Mouse (Mus musculus): ENCODE results near the gene Prr5l. TPM values are rescaled to one million over a fixed set of nuclear protein-coding genes. Genes with fewer than 3 reads are reported as not detected.

The Prr5l gene
- polyA plus RNA-seq, 1 experiment from 2014 or later = 8.2 TPM

DNA sequence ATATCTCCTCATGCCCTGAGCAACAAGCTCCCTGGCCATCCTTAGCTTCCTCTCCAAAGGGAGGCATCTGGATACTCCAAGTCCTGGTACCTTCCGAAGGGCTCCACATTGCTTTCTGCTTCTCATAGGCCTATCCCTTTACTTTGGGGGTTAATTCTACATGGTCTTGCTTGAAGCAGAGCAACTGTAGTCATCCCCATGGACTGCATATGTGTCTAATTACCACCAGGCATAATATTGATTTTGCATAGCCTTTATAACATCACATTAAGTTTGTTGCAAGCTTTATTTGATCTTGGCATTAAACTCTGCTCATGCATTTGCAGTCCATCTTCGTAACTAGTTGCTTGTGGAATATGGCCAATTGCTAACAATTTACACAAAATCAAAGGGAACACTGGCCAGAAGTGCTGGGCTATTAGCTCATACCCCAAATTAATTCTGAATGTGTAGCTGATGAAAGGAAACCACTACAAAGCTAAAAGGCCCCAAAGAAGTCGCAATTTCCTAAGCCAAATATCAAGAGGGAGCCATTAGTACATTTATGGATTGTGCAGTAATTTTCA lies 21.8 kb downstream of the Prr5l start:
- Histone ChIP-seq H3K4me2 (replicated peaks; ENCODE audit: low read depth, low read length) (no peak overlapping the region), H3K9me3 (ENCODE audit: control insufficient read depth, low read depth, low read length) (no peaks in the 10 kb centered on the region), H3K9ac (replicated peaks; ENCODE audit: low read depth, low read length) (no peak overlapping the region), H3K36me3 (ENCODE audit: control insufficient read depth, insufficient read depth, low read length) (no peaks in the 10 kb centered on the region), H3K4me1 (ENCODE audit: control insufficient read depth, insufficient read depth, low read length) (peaks cover 3% of the 10 kb centered on the region; the same call in 1 of the 2 replicates), H3K27me3 (ENCODE audit: control insufficient read depth, insufficient read depth, low read length) (no peaks in the 10 kb centered on the region), H3K27ac (ENCODE audit: low read length) (no peak overlapping the region), H3K4me3 (ENCODE audit: low read depth, low read length) (no peak overlapping the region)
- 86% methylated on average over 3 of the region's 3 CpGs for WGBS
- ATAC-seq (ENCODE audit: insufficient number of reproducible peaks, insufficient read depth, low FRiP score, low read depth) = no peak

DNA sequence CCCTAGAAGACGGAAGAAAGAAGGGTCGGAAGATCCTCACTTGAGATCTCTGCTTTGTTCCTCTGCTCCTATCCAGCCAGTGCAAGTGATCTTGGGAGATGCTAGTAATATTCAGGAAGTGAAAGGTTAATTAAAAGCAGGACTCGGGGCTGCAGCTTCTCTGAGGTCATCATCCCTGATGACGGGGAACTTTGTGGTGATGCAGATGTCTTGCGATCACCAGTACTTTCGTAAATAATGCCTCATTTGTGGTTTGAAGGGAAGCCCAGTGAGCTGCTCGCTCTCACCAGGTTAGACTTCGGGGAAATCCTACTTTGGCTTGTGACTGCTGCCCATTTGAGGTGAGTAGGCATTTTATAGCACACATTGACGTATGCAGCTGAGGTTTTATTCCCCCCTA lies 26.7 kb downstream of the Prr5l start:
- H3K4me2 ChIP-seq (replicated peaks; ENCODE audit: low read depth, low read length) = no peak overlapping the region
- H3K9ac ChIP-seq (replicated peaks; ENCODE audit: low read depth, low read length) = no peak overlapping the region
- H3K4me3 ChIP-seq (ENCODE audit: low read depth, low read length) = no peak overlapping the region
- WGBS = 80% methylated on average over 9 of the region's 9 CpGs
- no peaks in the 10 kb centered on the region for H3K36me3 ChIP-seq (ENCODE audit: control insufficient read depth, insufficient read depth, low read length)
- H3K27me3 ChIP-seq (ENCODE audit: control insufficient read depth, insufficient read depth, low read length) = no peaks in the 10 kb centered on the region
- no peaks in the 10 kb centered on the region for H3K9me3 ChIP-seq (ENCODE audit: control insufficient read depth, low read depth, low read length)
- H3K27ac ChIP-seq (ENCODE audit: low read length) = no peak overlapping the region
- no peaks in the 10 kb centered on the region for H3K4me1 ChIP-seq (ENCODE audit: control insufficient read depth, insufficient read depth, low read length)
- ATAC-seq (ENCODE audit: insufficient number of reproducible peaks, insufficient read depth, low FRiP score, low read depth) = no peak

DNA sequence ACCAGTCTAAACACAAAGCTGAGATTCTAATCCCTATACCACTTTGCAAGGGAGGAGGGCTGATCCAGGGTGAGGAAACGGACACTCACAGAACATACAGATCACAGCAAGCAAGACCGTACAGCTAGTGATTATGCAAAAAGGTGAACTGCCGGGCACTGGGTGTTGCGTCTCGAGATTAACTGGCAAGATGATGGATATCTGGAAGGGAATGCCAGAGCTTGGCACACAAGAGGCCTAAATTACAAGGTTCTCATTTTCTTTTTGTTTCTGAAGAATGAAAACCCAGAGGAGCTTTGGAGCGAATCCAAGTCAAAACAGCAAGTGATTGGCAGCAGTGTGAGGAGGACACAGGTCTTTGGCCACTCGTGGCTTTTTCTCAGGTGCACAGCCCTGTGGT lies 28.0 kb downstream of the Prr5l start:
- Histone ChIP-seq H3K36me3 (ENCODE audit: control insufficient read depth, insufficient read depth, low read length) (no peaks in the 10 kb centered on the region), H3K4me2 (replicated peaks; ENCODE audit: low read depth, low read length) (no peak overlapping the region), H3K9me3 (ENCODE audit: control insufficient read depth, low read depth, low read length) (no peaks in the 10 kb centered on the region), H3K27me3 (ENCODE audit: control insufficient read depth, insufficient read depth, low read length) (no peaks in the 10 kb centered on the region), H3K9ac (replicated peaks; ENCODE audit: low read depth, low read length) (no peak overlapping the region), H3K27ac (ENCODE audit: low read length) (no peak overlapping the region), H3K4me1 (ENCODE audit: control insufficient read depth, insufficient read depth, low read length) (no peaks in the 10 kb centered on the region), H3K4me3 (ENCODE audit: low read depth, low read length) (no peak overlapping the region)
- ATAC-seq (ENCODE audit: insufficient number of reproducible peaks, insufficient read depth, low FRiP score, low read depth) = no peak; the same call in 1 of the 2 replicates
- WGBS = 51% methylated on average over 7 of the region's 7 CpGs

DNA sequence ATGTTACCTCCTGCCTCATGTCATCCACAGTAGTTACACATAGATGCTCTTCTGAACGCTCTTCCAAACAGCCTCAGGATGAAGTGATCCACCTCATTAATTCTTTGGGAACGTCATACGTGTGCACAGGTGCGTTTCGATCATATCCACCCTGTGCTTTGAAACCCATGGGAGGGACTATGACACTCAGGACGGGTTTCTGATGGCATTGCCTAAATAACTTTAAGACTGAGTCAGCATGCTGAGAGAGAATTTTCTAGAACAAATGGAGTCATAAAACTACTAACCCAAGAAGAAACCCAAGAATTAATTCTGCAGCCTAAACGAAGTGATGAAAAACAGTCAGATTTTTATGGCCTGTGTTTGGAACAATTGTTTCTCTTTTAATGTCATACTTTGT lies 40.1 kb downstream of the Prr5l start:
- H3K36me3 ChIP-seq (ENCODE audit: control insufficient read depth, insufficient read depth, low read length) = no peaks in the 10 kb centered on the region
- 84% methylated on average over 7 of the region's 7 CpGs for WGBS
- no peak overlapping the region for H3K4me3 ChIP-seq (ENCODE audit: low read depth, low read length)
- H3K4me1 ChIP-seq (ENCODE audit: control insufficient read depth, insufficient read depth, low read length) = no peaks in the 10 kb centered on the region
- H3K27me3 ChIP-seq (ENCODE audit: control insufficient read depth, insufficient read depth, low read length) = no peaks in the 10 kb centered on the region
- no peak overlapping the region for H3K27ac ChIP-seq (ENCODE audit: low read length)
- no peak overlapping the region for H3K9ac ChIP-seq (replicated peaks; ENCODE audit: low read depth, low read length)
- H3K4me2 ChIP-seq (replicated peaks; ENCODE audit: low read depth, low read length) = no peak overlapping the region
- H3K9me3 ChIP-seq (ENCODE audit: control insufficient read depth, low read depth, low read length) = no peaks in the 10 kb centered on the region
- no peak for ATAC-seq (ENCODE audit: insufficient number of reproducible peaks, insufficient read depth, low FRiP score, low read depth)

DNA sequence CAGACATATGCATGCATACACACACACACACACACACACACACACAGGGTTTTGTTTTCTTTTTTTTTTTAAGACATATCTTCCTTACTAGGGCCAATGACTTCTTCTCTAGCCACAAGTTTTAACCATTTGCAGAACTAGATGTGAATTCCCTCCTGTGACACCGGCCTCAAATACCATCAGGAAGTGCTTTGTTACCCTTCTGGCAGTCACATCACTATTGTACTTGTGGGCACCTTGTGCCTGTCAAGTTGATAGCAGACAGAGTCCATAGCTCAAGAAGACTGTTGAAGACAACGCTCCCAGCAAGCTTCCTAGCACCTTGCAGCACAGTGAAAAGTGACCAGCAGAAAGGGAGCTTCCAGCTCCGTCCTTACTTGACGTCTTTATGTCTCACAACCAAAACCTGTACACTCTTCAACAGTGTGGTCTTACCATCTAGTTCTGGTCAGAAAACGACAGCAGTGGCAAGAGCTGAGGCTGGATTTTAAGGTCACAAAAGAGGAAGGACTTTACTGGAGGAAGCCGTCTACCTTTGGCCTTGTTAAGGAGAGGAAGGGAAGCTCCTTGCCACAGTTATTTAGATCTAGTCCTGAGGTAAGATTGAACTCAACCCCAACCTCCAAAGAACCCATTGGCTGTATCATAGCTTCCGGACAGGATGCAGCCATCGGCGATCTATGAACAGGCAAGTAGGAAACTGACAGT lies 47.9 kb downstream of the Prr5l start:
- 80% methylated on average over 9 of the region's 9 CpGs for WGBS

DNA sequence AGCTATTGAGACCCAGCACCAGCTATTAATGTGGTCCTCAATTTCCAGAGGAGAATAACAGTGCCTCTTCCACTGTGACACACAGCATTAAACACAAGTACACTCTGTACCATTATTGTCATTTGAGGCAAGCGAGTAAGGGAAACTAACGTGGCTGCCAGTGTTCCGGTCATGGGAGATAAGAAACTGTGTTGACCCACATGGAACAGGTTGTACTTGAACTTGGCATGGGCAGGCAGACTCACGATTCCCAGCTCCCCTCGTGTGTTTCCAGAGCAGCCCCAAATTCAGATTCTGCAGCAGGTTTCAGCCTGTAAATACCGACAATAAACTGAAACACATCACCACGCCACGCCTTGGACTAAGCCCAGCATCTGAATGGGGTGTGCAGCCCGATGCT lies 50.5 kb downstream of the Prr5l start:
- H3K4me2 ChIP-seq (replicated peaks; ENCODE audit: low read depth, low read length) = no peak overlapping the region
- no peak for ATAC-seq (ENCODE audit: insufficient number of reproducible peaks, insufficient read depth, low FRiP score, low read depth)
- H3K36me3 ChIP-seq (ENCODE audit: control insufficient read depth, insufficient read depth, low read length) = no peaks in the 10 kb centered on the region
- 74% methylated on average over 9 of the region's 9 CpGs for WGBS
- H3K9me3 ChIP-seq (ENCODE audit: control insufficient read depth, low read depth, low read length) = no peaks in the 10 kb centered on the region
- H3K4me3 ChIP-seq (ENCODE audit: low read depth, low read length) = no peak overlapping the region
- H3K27me3 ChIP-seq (ENCODE audit: control insufficient read depth, insufficient read depth, low read length) = no peaks in the 10 kb centered on the region
- H3K27ac ChIP-seq (ENCODE audit: low read length) = no peak overlapping the region
- no peak overlapping the region for H3K9ac ChIP-seq (replicated peaks; ENCODE audit: low read depth, low read length)
- H3K4me1 ChIP-seq (ENCODE audit: control insufficient read depth, insufficient read depth, low read length) = no peaks in the 10 kb centered on the region

More for the DNA sequence above, 47.9 kb downstream of the Prr5l start:
- Histone ChIP-seq H3K36me3 (ENCODE audit: control insufficient read depth, insufficient read depth, low read length) (no peaks in the 10 kb centered on the region), H3K9me3 (ENCODE audit: control insufficient read depth, low read depth, low read length) (no peaks in the 10 kb centered on the region), H3K9ac (replicated peaks; ENCODE audit: low read depth, low read length) (no peak overlapping the region), H3K27ac (ENCODE audit: low read length) (no peak overlapping the region), H3K27me3 (ENCODE audit: control insufficient read depth, insufficient read depth, low read length) (no peaks in the 10 kb centered on the region), H3K4me3 (ENCODE audit: low read depth, low read length) (no peak overlapping the region), H3K4me1 (ENCODE audit: control insufficient read depth, insufficient read depth, low read length) (no peaks in the 10 kb centered on the region), H3K4me2 (replicated peaks; ENCODE audit: low read depth, low read length) (no peak overlapping the region)
- no peak for ATAC-seq (ENCODE audit: insufficient number of reproducible peaks, insufficient read depth, low FRiP score, low read depth)

DNA sequence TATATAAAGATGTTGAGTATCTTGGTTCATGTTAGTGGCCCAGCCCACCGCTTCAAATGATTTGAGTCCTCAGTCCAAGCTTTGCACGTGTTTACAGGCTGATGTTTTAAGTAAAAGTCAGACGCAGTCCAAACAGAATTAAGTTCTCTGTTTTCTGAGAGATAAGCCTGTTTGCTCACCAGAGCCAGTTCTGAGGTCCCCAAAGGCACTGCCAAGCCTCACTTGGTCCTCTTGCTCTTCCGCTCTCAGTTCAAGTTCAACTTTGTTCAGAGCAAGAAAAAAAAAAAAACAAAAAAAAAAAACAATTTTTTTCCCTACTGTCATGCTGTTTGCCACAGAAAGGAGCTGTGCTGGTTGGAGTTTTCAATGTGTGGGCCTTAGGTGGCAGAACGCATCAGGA lies 51.0 kb downstream of the Prr5l start:
- Histone ChIP-seq H3K27me3 (ENCODE audit: control insufficient read depth, insufficient read depth, low read length) (no peaks in the 10 kb centered on the region), H3K27ac (ENCODE audit: low read length) (no peak overlapping the region), H3K9ac (replicated peaks; ENCODE audit: low read depth, low read length) (no peak overlapping the region), H3K4me3 (ENCODE audit: low read depth, low read length) (no peak overlapping the region), H3K4me1 (ENCODE audit: control insufficient read depth, insufficient read depth, low read length) (no peaks in the 10 kb centered on the region), H3K4me2 (replicated peaks; ENCODE audit: low read depth, low read length) (no peak overlapping the region), H3K9me3 (ENCODE audit: control insufficient read depth, low read depth, low read length) (no peaks in the 10 kb centered on the region), H3K36me3 (ENCODE audit: control insufficient read depth, insufficient read depth, low read length) (no peaks in the 10 kb centered on the region)
- 59% methylated on average over 5 of the region's 5 CpGs for WGBS
- no peak for ATAC-seq (ENCODE audit: insufficient number of reproducible peaks, insufficient read depth, low FRiP score, low read depth)

DNA sequence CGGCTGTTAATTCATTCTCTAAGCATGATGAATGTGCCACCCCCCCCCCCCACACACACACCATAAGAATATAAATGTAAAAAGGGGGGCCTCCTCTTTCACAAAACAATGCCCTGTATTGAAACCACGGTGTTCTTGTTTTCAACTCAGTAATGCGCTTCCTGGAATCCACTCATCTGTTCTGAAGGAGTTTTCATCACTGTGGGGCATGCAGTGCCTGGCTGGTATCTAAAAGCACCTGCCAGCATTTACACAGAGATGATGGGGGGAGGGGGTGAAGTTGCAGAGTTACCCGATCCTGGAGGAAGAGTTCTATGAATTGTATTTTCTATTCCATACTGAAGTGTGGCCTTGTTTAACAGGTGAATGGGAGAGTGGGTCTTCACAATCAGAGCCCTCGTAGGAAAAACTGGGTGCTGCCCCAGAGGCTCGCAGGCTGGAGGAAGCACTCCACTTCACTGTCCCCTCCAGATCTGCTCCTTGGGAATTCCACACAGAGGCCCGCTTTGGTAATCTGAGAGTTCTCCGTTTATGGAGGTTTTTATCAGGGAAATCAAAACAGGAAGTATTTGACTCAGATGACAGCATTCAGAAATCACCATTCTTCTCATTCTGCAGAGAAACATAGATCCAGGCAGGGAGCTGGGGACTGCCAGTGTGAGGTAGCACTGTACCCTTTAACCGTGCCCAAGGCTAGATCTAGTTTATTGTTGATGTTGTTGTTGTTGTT lies 52.5 kb downstream of the Prr5l start:
- Histone ChIP-seq H3K4me1 (ENCODE audit: control insufficient read depth, insufficient read depth, low read length) (no peaks in the 10 kb centered on the region), H3K9ac (replicated peaks; ENCODE audit: low read depth, low read length) (no peak overlapping the region), H3K4me2 (replicated peaks; ENCODE audit: low read depth, low read length) (no peak overlapping the region), H3K4me3 (ENCODE audit: low read depth, low read length) (no peak overlapping the region), H3K36me3 (ENCODE audit: control insufficient read depth, insufficient read depth, low read length) (no peaks in the 10 kb centered on the region), H3K27me3 (ENCODE audit: control insufficient read depth, insufficient read depth, low read length) (no peaks in the 10 kb centered on the region), H3K9me3 (ENCODE audit: control insufficient read depth, low read depth, low read length) (no peaks in the 10 kb centered on the region), H3K27ac (ENCODE audit: low read length) (no peak overlapping the region)
- no peak for ATAC-seq (ENCODE audit: insufficient number of reproducible peaks, insufficient read depth, low FRiP score, low read depth)
- WGBS = 41% methylated on average over 9 of the region's 9 CpGs
